Mouse (Mus musculus) CH12.LX (cell line): ENCODE results near the gene 2900026A02Rik. TPM values are rescaled to one million over a fixed set of nuclear protein-coding genes. Genes with fewer than 3 reads are reported as not detected.

Experiments
- DNase-seq: peaks from one replicate; pipeline ENCODE4 v3.0.0-alpha.2; 2013; ENCODE audit errors: extremely low read depth
- H3K27ac ChIP-seq: 2 replicates; pipeline ENCODE4 v1.5.1; 2012; ENCODE audit warnings: low read depth, mild to moderate bottlenecking, control low read depth, moderate library complexity; ENCODE audit not compliant: insufficient read depth
- H3K27me3 ChIP-seq: replicated peaks from 2 replicates; pipeline ENCODE3; 2012; ENCODE audit warnings: inconsistent platforms
- H3K36me3 ChIP-seq, 2 experiments: replicated peaks in 1 of 2; 2 replicates each; pipeline versions ENCODE3 to v1.6.1; 2012; ENCODE audit warnings: inconsistent platforms in 1 of 2, low read length in 1 of 2, mild to moderate bottlenecking in 1 of 2, mixed read lengths in 1 of 2, moderate library complexity in 1 of 2; ENCODE audit not compliant: control insufficient read depth in 1 of 2, insufficient read depth in 1 of 2
- H3K4me1 ChIP-seq, 2 experiments: 2 replicates each; pipeline ENCODE4 v1.6.1; 2012; ENCODE audit warnings: inconsistent platforms in 1 of 2, moderate library complexity in 1 of 2; ENCODE audit not compliant: insufficient read depth in 2 of 2, control insufficient read depth in 1 of 2
- H3K4me2 ChIP-seq: 2 replicates; pipeline ENCODE4 v1.6.1; 2012; ENCODE audit warnings: low read depth, mild to moderate bottlenecking, control low read depth; ENCODE audit not compliant: poor library complexity, insufficient read depth, severe bottlenecking
- H3K4me3 ChIP-seq, 3 experiments: fragments of 150-350 bp in 1 of 3; sonication (generic) in 1 of 3; replicated peaks in 1 of 3; 2 replicates each; pipeline versions ENCODE3 to v1.5.1; 2011 to 2012; ENCODE audit warnings: low read depth in 2 of 3, low read length in 2 of 3, mild to moderate bottlenecking in 2 of 3, moderate library complexity in 2 of 3, control low read depth in 1 of 3, improper control_type of control experiment in 1 of 3, inconsistent platforms in 1 of 3, mixed read lengths in 1 of 3; ENCODE audit not compliant: poor library complexity in 1 of 3
- H3K79me2 ChIP-seq: replicated peaks from 2 replicates; pipeline ENCODE4 v1.6.1; 2012; ENCODE audit warnings: mild to moderate bottlenecking, moderate library complexity; ENCODE audit not compliant: control insufficient read depth, poor library complexity, insufficient read depth, severe bottlenecking; ENCODE audit errors: extremely low read depth
- H3K9ac ChIP-seq: 2 replicates; pipeline ENCODE4 v1.6.1; 2012; ENCODE audit warnings: low read depth, mild to moderate bottlenecking, control low read depth, moderate library complexity; ENCODE audit not compliant: insufficient read depth
- H3K9me3 ChIP-seq: replicated peaks from 2 replicates; pipeline ENCODE3; 2012; ENCODE audit warnings: low read length, inconsistent platforms, mixed read lengths
- BHLHE40 ChIP-seq: IDR thresholded peaks from 2 replicates; pipeline ENCODE4 v1.6.1; 2011; ENCODE audit warnings: mild to moderate bottlenecking, low read depth, low read length, improper control_type of control experiment
- CHD2 ChIP-seq: IDR thresholded peaks from 2 replicates; pipeline ENCODE4 v1.6.1; 2011; ENCODE audit warnings: low read length, improper control_type of control experiment
- CTCF ChIP-seq, 2 experiments: IDR thresholded peaks in 1 of 2; conservative IDR thresholded peaks in 1 of 2; 2 replicates each; pipeline ENCODE4 v1.5.1; 2011 to 2012; ENCODE audit warnings: low read depth in 2 of 2, low read length in 2 of 2, improper control_type of control experiment in 1 of 2, inconsistent platforms in 1 of 2, mild to moderate bottlenecking in 1 of 2, moderate library complexity in 1 of 2
- ELF1 ChIP-seq: IDR thresholded peaks from 2 replicates; pipeline ENCODE4 v1.6.1; 2014; ENCODE audit warnings: low read depth, mild to moderate bottlenecking, inconsistent platforms, low read length, improper control_type of control experiment
- EP300 ChIP-seq: IDR thresholded peaks from 2 replicates; pipeline ENCODE4 v1.6.1; 2011; ENCODE audit warnings: low read length, improper control_type of control experiment
- HCFC1 ChIP-seq: IDR thresholded peaks from 2 replicates; pipeline ENCODE4 v1.6.1; 2012; ENCODE audit warnings: low read depth, mild to moderate bottlenecking, inconsistent platforms, low read length, improper control_type of control experiment
- IRF4 ChIP-seq: IDR thresholded peaks from 2 replicates; pipeline ENCODE4 v1.6.1; 2014; ENCODE audit warnings: low read depth, mild to moderate bottlenecking, inconsistent platforms, low read length, improper control_type of control experiment
- JUND ChIP-seq: conservative IDR thresholded peaks from 2 replicates; pipeline ENCODE4 v1.6.1; 2011; ENCODE audit warnings: low read depth, low read length, improper control_type of control experiment
- MAFK ChIP-seq: IDR thresholded peaks from 2 replicates; pipeline ENCODE4 v1.6.1; 2011; ENCODE audit warnings: low read length, improper control_type of control experiment; ENCODE audit not compliant: insufficient replicate concordance
- MAX ChIP-seq: IDR thresholded peaks from 2 replicates; pipeline ENCODE4 v1.6.1; 2011; ENCODE audit warnings: low read length, improper control_type of control experiment
- MEF2A ChIP-seq: IDR thresholded peaks from 2 replicates; pipeline ENCODE4 v1.6.1; 2014; ENCODE audit warnings: low read depth, mild to moderate bottlenecking, inconsistent platforms, low read length, improper control_type of control experiment, borderline replicate concordance
- MXI1 ChIP-seq: IDR thresholded peaks from 2 replicates; pipeline ENCODE4 v1.6.1; 2011; ENCODE audit warnings: mild to moderate bottlenecking, low read depth, low read length, improper control_type of control experiment
- NRF1 ChIP-seq: IDR thresholded peaks from 2 replicates; pipeline ENCODE4 v1.6.1; 2014; ENCODE audit warnings: low read depth, mild to moderate bottlenecking, inconsistent platforms, low read length, improper control_type of control experiment, moderate library complexity
- PAX5 ChIP-seq: IDR thresholded peaks from 2 replicates; pipeline ENCODE4 v1.6.1; 2012; ENCODE audit warnings: low read length, inconsistent platforms, mixed read lengths
- RAD21 ChIP-seq: IDR thresholded peaks from 2 replicates; pipeline ENCODE4 v1.6.1; 2011; ENCODE audit warnings: low read depth, mild to moderate bottlenecking, low read length, improper control_type of control experiment, moderate library complexity
- RCOR1 ChIP-seq: conservative IDR thresholded peaks from 2 replicates; pipeline ENCODE4 v1.6.1; 2012; ENCODE audit warnings: low read depth, mild to moderate bottlenecking, inconsistent platforms, low read length, improper control_type of control experiment
- SMC3 ChIP-seq: IDR thresholded peaks from 2 replicates; pipeline ENCODE4 v1.6.1; 2011; ENCODE audit warnings: low read depth, low read length, improper control_type of control experiment
- TBP ChIP-seq: conservative IDR thresholded peaks from 2 replicates; pipeline ENCODE4 v1.6.1; 2011; ENCODE audit warnings: low read depth, low read length, improper control_type of control experiment
- UBTF ChIP-seq: IDR thresholded peaks from 2 replicates; pipeline ENCODE4 v1.6.1; 2012; ENCODE audit warnings: low read depth, mild to moderate bottlenecking, inconsistent platforms, low read length, improper control_type of control experiment, moderate library complexity
- USF1 ChIP-seq: IDR thresholded peaks from 2 replicates; pipeline ENCODE4 v1.6.1; 2014; ENCODE audit warnings: low read depth, mild to moderate bottlenecking, inconsistent platforms, low read length, improper control_type of control experiment
- USF2 ChIP-seq: conservative IDR thresholded peaks from 2 replicates; pipeline ENCODE4 v1.6.1; 2011; ENCODE audit warnings: low read depth, low read length, improper control_type of control experiment
- ZKSCAN1 ChIP-seq: IDR thresholded peaks from 2 replicates; pipeline ENCODE4 v1.6.1; 2012; ENCODE audit warnings: low read depth, inconsistent platforms, low read length, improper control_type of control experiment, borderline replicate concordance
- ZMIZ1 ChIP-seq: IDR thresholded peaks from 2 replicates; pipeline ENCODE4 v1.6.1; 2012; ENCODE audit warnings: low read depth, mild to moderate bottlenecking, inconsistent platforms, low read length, improper control_type of control experiment
- dilution Hi-C: fragments of 300-500 bp; cut with MboI; formaldehyde crosslinking; loops from 2 replicates; pipeline ENCODE4 v1.14.3; 2020; ENCODE audit warnings: low sequenced_read_pairs; ENCODE audit not compliant: extremely low pct_unique_long_range_greater_than_20kb, extremely low pct_ligation_motif_present
- in situ Hi-C: fragments of 300-500 bp; cut with MboI; formaldehyde crosslinking; loops from 3 replicates; pipeline ENCODE4 v1.14.3; 2019; ENCODE audit warnings: low sequenced_read_pairs, low pct_ligation_motif_present, low pct_unique_long_range_greater_than_20kb, mixed read lengths
- polyA plus RNA-seq: library from polyadenylated mRNA; unstranded; fragments of >175 nt; gene quantifications from 2 replicates; pipeline ENCODE4 v1.2.1, GENCODE M21; 2012; ENCODE audit warnings: low read depth; ENCODE audit not compliant: insufficient read length
- total RNA-seq, 2 experiments: library from RNA; depleted of rRNA; stranded (reverse); fragments of 300-350 nt in 1 of 2; fragments of >200 nt in 1 of 2; gene quantifications; 2 replicates each; pipeline ENCODE4 v1.2.3; 2012 to 2014

Gene 2900026A02Rik
- total and polyA plus RNA-seq, 3 experiments, result 0.85 to 4.6 (median 0.93) TPM

DNA sequence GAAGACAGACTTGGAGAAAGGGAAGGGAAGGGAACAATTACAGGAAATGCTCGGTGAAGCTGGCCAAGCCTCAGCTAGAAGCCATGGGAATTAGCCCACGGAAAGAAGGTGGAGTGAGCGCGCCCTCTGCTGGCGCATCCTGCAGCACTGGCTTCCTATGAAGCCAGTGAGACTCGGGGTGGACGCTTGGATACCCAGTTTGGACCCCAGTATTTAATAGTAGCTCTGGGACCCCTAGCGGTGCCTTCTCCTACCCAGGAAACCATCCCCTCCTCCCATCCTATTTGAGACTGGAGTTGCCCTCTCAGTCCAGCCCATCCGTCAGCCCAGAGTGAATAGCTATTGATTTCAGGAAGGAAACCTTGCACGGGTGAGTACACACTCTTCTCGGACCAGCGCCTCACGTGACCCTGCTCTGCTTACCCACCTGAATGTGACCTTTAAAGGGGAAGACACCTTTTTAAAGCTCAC is 5.6 kb upstream of the 2900026A02Rik start, which contains the start of gene Tmem211:
Gene Tmem211, plus strand, starts transcription at position 278 of the 471 bp plus-strand sequence.
- TF ChIP-seq MAX (no peak), RAD21 (peak; percentile 66), RCOR1 (no peak), CTCF (conservative IDR thresholded peaks at IDR 0.05 in 1 of 2, IDR thresholded peaks at IDR 0.05 in 1 of 2; ENCODE audit: low read depth in 2 of 2, low read length in 2 of 2) (peak; percentile 68 to 70), MXI1 (no peak), USF2 (peak; percentile 51), IRF4 (no peak), UBTF (no peak), PAX5 (no peak), ZKSCAN1 (no peak), MEF2A (no peak), ZMIZ1 (no peak), USF1 (peak; percentile 50), SMC3 (peak; percentile 53), BHLHE40 (peak; percentile 81), EP300 (no peak), NRF1 (no peak)
- TF ChIP-seq, all 38 proteins: peak for 6
- Histone ChIP-seq H3K9me3 (no peaks in the 10 kb centered on the region), H3K4me1 (peaks cover 0 to 12% of the 10 kb centered on the region in 2 experiments; a peak in 2 of 4 replicates), H3K4me3 (no peak within 1 kb of the TSS), H3K4me2 (no peak within 1 kb of the TSS), H3K79me2 (no peaks in the 10 kb centered on the region), H3K9ac (no peak within 1 kb of the TSS), H3K36me3 (no peaks in the 10 kb centered on the region), H3K27ac (no peak within 1 kb of the TSS), H3K27me3 (peaks cover 43% of the 10 kb centered on the region)
- DNase-seq, result peak; percentile 55
- in situ Hi-C loops (loop anchor here (5.0 kb wide), 1 partner anchor 44 kb away; no protein-coding TSS in a partner anchor), dilution Hi-C loops (no loop called here)

DNA sequence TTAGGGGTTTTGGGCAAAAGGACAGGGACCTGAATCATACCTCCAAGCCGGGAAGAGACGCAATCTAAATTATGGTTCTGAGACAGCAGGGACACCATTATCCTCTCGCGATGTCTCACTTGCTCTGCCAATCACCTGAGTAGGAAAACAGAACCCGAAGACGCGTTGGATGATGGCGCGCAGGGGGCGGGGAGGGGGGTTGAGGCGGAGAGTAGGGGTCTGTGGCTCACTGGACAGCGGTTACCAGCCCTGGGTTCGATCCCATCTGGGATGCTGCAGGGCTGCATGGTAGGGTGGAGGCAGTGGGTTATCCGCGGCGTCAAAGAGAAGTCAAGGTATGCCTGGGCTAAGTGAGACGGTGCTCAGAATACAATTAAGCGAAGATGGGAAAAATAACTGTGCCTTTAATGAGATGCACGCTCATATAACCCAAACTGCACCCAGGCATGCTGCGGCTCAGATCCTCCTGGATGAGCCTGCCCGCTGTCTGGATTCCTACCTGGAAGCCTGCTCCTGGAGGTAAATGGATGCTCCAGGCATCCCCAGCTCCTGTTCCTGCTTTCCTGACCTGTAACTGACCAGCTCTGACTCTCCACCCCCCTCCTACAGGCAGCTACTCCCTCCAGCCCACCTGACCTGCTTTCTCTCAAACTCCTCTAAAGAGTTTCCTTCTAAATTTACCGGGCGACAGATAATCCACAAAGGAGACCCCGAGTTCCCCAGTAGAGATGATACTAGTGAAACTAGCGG is 4.8 kb upstream of the 2900026A02Rik start:
- Histone ChIP-seq H3K4me1 (peaks cover 0 to 12% of the 10 kb centered on the region in 2 experiments; a peak in 2 of 4 replicates), H3K9ac (no peak overlapping the region), H3K4me2 (no peak overlapping the region), H3K79me2 (no peaks in the 10 kb centered on the region), H3K27ac (no peak overlapping the region), H3K27me3 (peaks cover 36% of the 10 kb centered on the region), H3K9me3 (peaks cover 3% of the 10 kb centered on the region), H3K36me3 (no peaks in the 10 kb centered on the region)
- dilution Hi-C loops, result no loop called here
- TF ChIP-seq JUND, result no peak
- no peak for TF ChIP-seq ELF1
- TF ChIP-seq EP300, result no peak
- no peak for TF ChIP-seq HCFC1
- TF ChIP-seq TBP, result no peak
- no peak for TF ChIP-seq ZKSCAN1
- TF ChIP-seq BHLHE40, result no peak
- TF ChIP-seq MAFK, result no peak
- no peak for TF ChIP-seq CTCF (conservative IDR thresholded peaks at IDR 0.05 in 1 of 2, IDR thresholded peaks at IDR 0.05 in 1 of 2; ENCODE audit: low read depth in 2 of 2, low read length in 2 of 2)
- no peak for TF ChIP-seq CHD2
- TF ChIP-seq, all 38 proteins: peak for 0
- in situ Hi-C loops, result loop anchor here (5.0 kb wide), 1 partner anchor 44 kb away; no protein-coding TSS in a partner anchor
- no peak for DNase-seq
- no peak overlapping the region for H3K4me3 ChIP-seq
